Mouse (Mus musculus) heart, postnatal 4 days (tissue): Measurements from ENCODE around the gene Spire2. TPM values are rescaled to one million over a fixed set of nuclear protein-coding genes. Genes with fewer than 3 reads are reported as not detected.

ENCODE experiments used
- DNase-seq: peaks from one replicate; pipeline ENCODE4 v3.0.0; 2021
- total RNA-seq, 2 experiments: library from RNA; stranded (reverse); gene quantifications; 2 replicates each; pipeline ENCODE4 v1.2.3; 2021

The Spire2 gene
- total RNA-seq, 2 experiments from 2014 or later, result 0.38 to 0.61 TPM

GRCm38 (mm10) chr8:123416944-123417555, 84.5 kb downstream of the Spire2 start:
- DNase-seq, result no peak

Other genes with a start within 250 kb of the Spire2 start
- gene Rpl13, start 230.4 kb upstream of the Spire2 start, total RNA-seq, result 100 to 1,000 TPM; 641 to 660 TPM
- gene Cpne7, start 215.3 kb upstream of the Spire2 start, total RNA-seq, result under 1 TPM; 0.14 to 0.16 TPM
- gene Sult5a1, start 174.4 kb upstream of the Spire2 start, total RNA-seq, result 1 to 10 TPM; 1.3 to 1.6 TPM
- 10 to 100 TPM in 1 of 2 experiments, 1 to 10 TPM in 1; 7.5 to 11.6 TPM for gene Dpep1, start 146.5 kb upstream of the Spire2 start, total RNA-seq
- gene Chmp1a, start 120.0 kb upstream of the Spire2 start, total RNA-seq, result 10 to 100 TPM; 59.6 to 60.3 TPM
- gene Spata33, start 119.9 kb upstream of the Spire2 start, total RNA-seq, result 10 to 100 TPM; 20.9 to 22.2 TPM
- gene Cdk10, start 107.9 kb upstream of the Spire2 start, total RNA-seq, result 10 to 100 TPM; 33.6 to 38.4 TPM
- 1 to 10 TPM; 3.7 to 4.2 TPM for gene Spata2l, start 96.5 kb upstream of the Spire2 start, total RNA-seq
- 10 to 100 TPM; 14.4 to 14.8 TPM for gene Zfp276, start 78.5 kb upstream of the Spire2 start, total RNA-seq
- 10 to 100 TPM; 26.4 to 27.3 TPM for gene Vps9d1, start 78.4 kb upstream of the Spire2 start, total RNA-seq
- gene Fanca, start 14.1 kb upstream of the Spire2 start, total RNA-seq, result 10 to 100 TPM; 16.7 to 22.9 TPM
- gene Tcf25, start 41.0 kb downstream of the Spire2 start, total RNA-seq, result 100 to 1,000 TPM; 174 to 178 TPM
- gene Mc1r, start 74.4 kb downstream of the Spire2 start, total RNA-seq, result not detected
- 1 to 10 TPM; 1.8 to 2.5 TPM for gene Tubb3, start 78.7 kb downstream of the Spire2 start, total RNA-seq
- gene Def8, start 90.8 kb downstream of the Spire2 start, total RNA-seq, result 10 to 100 TPM; 65.4 to 68.0 TPM
- gene Afg3l1, start 145.2 kb downstream of the Spire2 start, total RNA-seq, result 10 to 100 TPM; 56.2 to 56.3 TPM
- not detected for gene Dbndd1, start 182.8 kb downstream of the Spire2 start, total RNA-seq
- 1 to 10 TPM; 6.7 to 7.0 TPM for gene Gas8, start 186.1 kb downstream of the Spire2 start, total RNA-seq